In the genomic region with DNA sequence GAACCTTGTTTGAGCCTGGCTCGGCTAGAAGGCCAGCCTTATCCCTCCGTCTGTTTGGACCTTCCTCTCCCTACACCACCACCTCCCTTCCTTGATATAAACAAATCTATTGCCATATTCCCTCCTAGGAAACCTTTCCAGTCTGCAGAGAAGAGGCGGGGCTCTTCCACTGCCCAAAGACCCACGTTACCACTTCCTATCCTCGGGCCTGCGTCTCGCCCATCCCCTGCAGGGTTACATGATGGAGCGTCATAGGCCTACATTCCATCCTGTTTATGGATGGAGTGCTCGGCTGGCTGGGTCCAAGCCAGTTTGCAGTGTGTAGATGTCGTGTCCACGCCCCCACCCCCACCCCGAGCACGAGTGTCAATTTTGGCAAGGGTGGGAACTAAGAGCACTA, we compare ENCODE assay signal across 28 mouse cellular contexts. TPM values are rescaled to one million over a fixed set of nuclear protein-coding genes. Genes with fewer than 3 reads are reported as not detected.
DNase-seq lines count a peak whose midpoint lies in the region; ATAC-seq lines count a peak whose summit lies in the region.
"Had no signal": no experiment of that assay in that cellular context is flagged by ENCODE, and none has a peak within 500 bp of the region (broad histone marks: within the 10 kb centered on the region; RNA-seq: fewer than 3 reads in every experiment).

No protein-coding gene starts in this region.

- H3K36me3 ChIP-seq in heart, embryonic 15.5 days, result no peaks in the 10 kb centered on the region
- H3K36me3 ChIP-seq in heart, embryonic 11.5 days (ENCODE audit: control insufficient read depth, insufficient read depth, low read length), result no peaks in the 10 kb centered on the region
- no peaks in the 10 kb centered on the region for H3K36me3 ChIP-seq in megakaryocyte, embryonic 14.5 days (replicated peaks; ENCODE audit: low read length)
- H3K36me3 ChIP-seq in forebrain, embryonic 11.5 days (ENCODE audit: control insufficient read depth, insufficient read depth, low read length), result no peaks in the 10 kb centered on the region
- H3K36me3 ChIP-seq: embryonic facial prominence, embryonic 12.5 days; intestine, embryonic 15.5 days; kidney, embryonic 15.5 days had no signal

- H3K9ac ChIP-seq in heart, embryonic 15.5 days, result no peak overlapping the region
- H3K9ac ChIP-seq in heart, embryonic 11.5 days (ENCODE audit: low read depth, low read length), result no peak overlapping the region
- H3K9ac ChIP-seq in forebrain, embryonic 11.5 days (ENCODE audit: low read length), result no peak overlapping the region
- H3K9ac ChIP-seq: embryonic facial prominence, embryonic 12.5 days; hindbrain, embryonic 14.5 days; intestine, embryonic 15.5 days; kidney, embryonic 15.5 days; liver, embryonic 14.5 days had no signal

- DNase-seq in lung, postnatal 10 days, result peak; percentile 83
- DNase-seq in forebrain, embryonic 11.5 days (ENCODE audit: low spot score), result no peak
- DNase-seq in thymus, adult 18-20 months, result no peak
- DNase-seq: adrenal gland, adult 8-10 months; cerebellum, adult 9-11 months; gastrocnemius, postnatal 14 days; kidney, postnatal 4 days; layer of hippocampus, adult 9-11 months; left cerebral cortex, postnatal 4 days; right cerebral cortex, postnatal 25 days had no signal

- peaks cover 11% of the 10 kb centered on the region; the same call in 1 of the 2 replicates for H3K27me3 ChIP-seq in heart, embryonic 15.5 days
- H3K27me3 ChIP-seq in heart, embryonic 11.5 days (ENCODE audit: control insufficient read depth, insufficient read depth, low read length), result no peaks in the 10 kb centered on the region; the same call in 1 of the 2 replicates
- peaks cover 4% of the 10 kb centered on the region for H3K27me3 ChIP-seq in megakaryocyte, embryonic 14.5 days (replicated peaks)
- no peaks in the 10 kb centered on the region for H3K27me3 ChIP-seq in forebrain, embryonic 11.5 days (ENCODE audit: control insufficient read depth, insufficient read depth, low read length)
- H3K27me3 ChIP-seq: embryonic facial prominence, embryonic 12.5 days; intestine, embryonic 15.5 days; kidney, embryonic 15.5 days had no signal

- no peak overlapping the region for H3K4me2 ChIP-seq in heart, embryonic 15.5 days
- no peak overlapping the region for H3K4me2 ChIP-seq in heart, embryonic 11.5 days
- H3K4me2 ChIP-seq in forebrain, embryonic 11.5 days (ENCODE audit: low read depth, low read length, severe bottlenecking), result no peak overlapping the region
- H3K4me2 ChIP-seq: embryonic facial prominence, embryonic 12.5 days; hindbrain, embryonic 14.5 days; intestine, embryonic 15.5 days; kidney, embryonic 15.5 days had no signal

- ATAC-seq in heart, embryonic 15.5 days (replicated peaks; ENCODE audit: insufficient number of reproducible peaks, insufficient read depth, low FRiP score, low read depth), result no peak
- no peak for ATAC-seq in heart, embryonic 11.5 days (replicated peaks; ENCODE audit: insufficient number of reproducible peaks, low FRiP score, low TSS enrichment)
- no peak for ATAC-seq in megakaryocyte, adult 5-6 weeks (ENCODE audit: poor library complexity, severe bottlenecking)
- ATAC-seq in forebrain, embryonic 11.5 days (replicated peaks; ENCODE audit: low FRiP score), result no peak
- ATAC-seq: forebrain, embryonic 14.5 days; intestine, embryonic 15.5 days had no signal

- H3K4me3 ChIP-seq in heart, embryonic 15.5 days, result no peak overlapping the region
- no peak overlapping the region for H3K4me3 ChIP-seq in heart, embryonic 11.5 days (ENCODE audit: low read depth, low read length)
- peak overlapping the region; percentile 62 for H3K4me3 ChIP-seq in megakaryocyte, embryonic 14.5 days (replicated peaks)
- no peak overlapping the region for H3K4me3 ChIP-seq in forebrain, embryonic 11.5 days (ENCODE audit: low read depth, low read length)
- H3K4me3 ChIP-seq: embryonic facial prominence, embryonic 12.5 days; erythroblast, embryonic 14.5 days; intestine, embryonic 15.5 days; kidney, embryonic 15.5 days; left cerebral cortex, adult 2 months had no signal

- WGBS in heart, embryonic 15.5 days, result 65% methylated on average over 13 of the region's 13 CpGs
- WGBS in heart, embryonic 11.5 days (ENCODE audit: insufficient replicate concordance), result 66% methylated on average over 13 of the region's 13 CpGs
- WGBS in forebrain, embryonic 11.5 days, result 90% methylated on average over 13 of the region's 13 CpGs

- no peaks in the 10 kb centered on the region for H3K9me3 ChIP-seq in heart, embryonic 15.5 days (replicated peaks)
- H3K9me3 ChIP-seq in heart, embryonic 11.5 days (replicated peaks; ENCODE audit: control insufficient read depth, low read length), result no peaks in the 10 kb centered on the region
- H3K9me3 ChIP-seq in megakaryocyte, embryonic 14.5 days, result no peaks in the 10 kb centered on the region
- no peaks in the 10 kb centered on the region for H3K9me3 ChIP-seq in forebrain, embryonic 11.5 days (ENCODE audit: control insufficient read depth, low read length)
- H3K9me3 ChIP-seq: embryonic facial prominence, embryonic 12.5 days; intestine, embryonic 15.5 days; kidney, embryonic 15.5 days had no signal

- peaks cover 38% of the 10 kb centered on the region for H3K4me1 ChIP-seq in heart, embryonic 15.5 days (replicated peaks)
- H3K4me1 ChIP-seq in heart, embryonic 11.5 days (ENCODE audit: control insufficient read depth, insufficient read depth, low read length), result peaks cover 21% of the 10 kb centered on the region
- H3K4me1 ChIP-seq in megakaryocyte, embryonic 14.5 days, result peaks cover 92% of the 10 kb centered on the region
- H3K4me1 ChIP-seq in forebrain, embryonic 11.5 days (replicated peaks; ENCODE audit: control insufficient read depth, insufficient read depth, low read length), result no peaks in the 10 kb centered on the region

- peak overlapping the region; percentile 29 for H3K27ac ChIP-seq in heart, embryonic 15.5 days
- no peak overlapping the region for H3K27ac ChIP-seq in heart, embryonic 11.5 days (ENCODE audit: low read depth, low read length)
- H3K27ac ChIP-seq in forebrain, embryonic 11.5 days (ENCODE audit: low read depth, low read length), result no peak overlapping the region
- H3K27ac ChIP-seq: embryonic facial prominence, embryonic 12.5 days; hindbrain, embryonic 14.5 days; intestine, embryonic 15.5 days; kidney, embryonic 15.5 days; left cerebral cortex, adult 2 months; liver, embryonic 14.5 days had no signal

RNA-seq across cellular contexts. Expression of gene Aqp1, which starts 8.9 kb away (rescaled TPM):
- polyA plus RNA-seq in heart, embryonic 15.5 days (2015; fragmentation: Nextera tagmentation; extraction: Ambion mirVana), result 42.8 and 51.1 TPM in 2 replicates
- 2.1 and 3.7 TPM in 2 replicates for polyA plus RNA-seq in heart, embryonic 11.5 days (2014; fragmentation: Nextera tagmentation; extraction: Ambion mirVana)
- 2.1 and 4.6 TPM in 2 replicates for polyA plus RNA-seq in megakaryocyte, embryonic 14.5 days (2012; ENCODE audit: insufficient read depth, low replicate concordance)
- total RNA-seq in megakaryocyte, adult 5-6 weeks (2015), result 3.6 and 7.2 TPM in 2 replicates
- total RNA-seq in megakaryocyte, adult 5-6 weeks (2017), result 5.4 and 14.4 TPM in 2 replicates
- 0.61 and 0.92 TPM in 2 replicates for polyA plus RNA-seq in forebrain, embryonic 11.5 days (2014; fragmentation: Nextera tagmentation; extraction: Ambion mirVana)

RNA-seq across cellular contexts. Expression of gene Ghrhr, which starts 48.8 kb away (rescaled TPM):
- polyA plus RNA-seq in heart, embryonic 15.5 days (2015; fragmentation: Nextera tagmentation; extraction: Ambion mirVana), result not detected in 2 replicates
- not detected in 2 replicates for polyA plus RNA-seq in heart, embryonic 11.5 days (2014; fragmentation: Nextera tagmentation; extraction: Ambion mirVana)
- not detected in 2 replicates for polyA plus RNA-seq in megakaryocyte, embryonic 14.5 days (2012; ENCODE audit: insufficient read depth, low replicate concordance)
- not detected in 2 replicates for total RNA-seq in megakaryocyte, adult 5-6 weeks (2015)
- total RNA-seq in megakaryocyte, adult 5-6 weeks (2017), result not detected in 2 replicates
- not detected in 2 replicates for polyA plus RNA-seq in forebrain, embryonic 11.5 days (2014; fragmentation: Nextera tagmentation; extraction: Ambion mirVana)
- total RNA-seq: adrenal gland, adult 8-10 months; gastrocnemius, postnatal 14 days; left cerebral cortex, adult 2 months; left cerebral cortex, postnatal 4 days; midbrain, postnatal 0 days; neutrophil, adult 5-6 weeks had no signal
- polyA plus RNA-seq: C2C12; embryonic facial prominence, embryonic 12.5 days; erythroblast, embryonic 14.5 days; forebrain, embryonic 14.5 days; heart, embryonic 14.5 days; hindbrain, embryonic 14.5 days; midbrain, postnatal 0 days; spleen, adult 2 months; stomach, embryonic 14.5 days had no signal
